Mouse (Mus musculus): Measurements from ENCODE around the gene Snx30. TPM values are rescaled to one million over a fixed set of nuclear protein-coding genes. Genes with fewer than 3 reads are reported as not detected.
A peak's percentile ranks its signal among the peaks of the same experiment; 100 is the strongest.

Gene Snx30
- polyA plus RNA-seq, 1 experiment from 2014 or later = 12.1 TPM

- Histone ChIP-seq H3K4me1 (ENCODE audit: control insufficient read depth, insufficient read depth, low read length) (peaks cover 8% of the 10 kb centered on the region; the same call in 1 of the 2 replicates), H3K36me3 (ENCODE audit: control insufficient read depth, insufficient read depth, low read length) (no peaks in the 10 kb centered on the region), H3K27me3 (ENCODE audit: control insufficient read depth, insufficient read depth, low read length) (no peaks in the 10 kb centered on the region), H3K9ac (ENCODE audit: low read depth, low read length) (no peak overlapping the region), H3K27ac (ENCODE audit: low read depth, low read length) (no peak overlapping the region), H3K4me2 (replicated peaks; ENCODE audit: low read depth, low read length) (no peak overlapping the region), H3K9me3 (ENCODE audit: control insufficient read depth, low read length) (0 out of 2 replicates have a peak, but pooled peaks cover 3% of the 10 kb centered on the region), H3K4me3 (ENCODE audit: low read length) (no peak overlapping the region)
- WGBS = 90% methylated on average over 5 of the region's 5 CpGs
- ATAC-seq (ENCODE audit: low FRiP score, low TSS enrichment) = no peak
Measured at GRCm38 (mm10) chr4:59847447-59847846, 41.8 kb downstream of the Snx30 start.

GRCm38 (mm10) chr4:59850181-59850580 lies 44.5 kb downstream of the Snx30 start:
- Histone ChIP-seq H3K4me1 (ENCODE audit: control insufficient read depth, insufficient read depth, low read length) (peaks cover under 1% of the 10 kb centered on the region; the same call in 1 of the 2 replicates), H3K9me3 (ENCODE audit: control insufficient read depth, low read length) (0 out of 2 replicates have a peak, but pooled peaks cover 3% of the 10 kb centered on the region), H3K27me3 (ENCODE audit: control insufficient read depth, insufficient read depth, low read length) (no peaks in the 10 kb centered on the region), H3K4me2 (replicated peaks; ENCODE audit: low read depth, low read length) (no peak overlapping the region), H3K4me3 (ENCODE audit: low read length) (no peak overlapping the region), H3K27ac (ENCODE audit: low read depth, low read length) (no peak overlapping the region), H3K36me3 (ENCODE audit: control insufficient read depth, insufficient read depth, low read length) (no peaks in the 10 kb centered on the region), H3K9ac (ENCODE audit: low read depth, low read length) (no peak overlapping the region)
- peak; percentile 51; the same call in 1 of the 2 replicates for ATAC-seq (ENCODE audit: low FRiP score, low TSS enrichment)
- 78% methylated on average over 2 of the region's 2 CpGs for WGBS

GRCm38 (mm10) chr4:59850886-59851623 lies 45.4 kb downstream of the Snx30 start:
- no peak for ATAC-seq (ENCODE audit: low FRiP score, low TSS enrichment)
- no peaks in the 10 kb centered on the region for H3K27me3 ChIP-seq (ENCODE audit: control insufficient read depth, insufficient read depth, low read length)
- no peak overlapping the region for H3K4me2 ChIP-seq (replicated peaks; ENCODE audit: low read depth, low read length)
- no peak overlapping the region for H3K27ac ChIP-seq (ENCODE audit: low read depth, low read length)
- no peaks in the 10 kb centered on the region for H3K36me3 ChIP-seq (ENCODE audit: control insufficient read depth, insufficient read depth, low read length)
- 94% methylated on average over 5 of the region's 5 CpGs for WGBS
- H3K9me3 ChIP-seq (ENCODE audit: control insufficient read depth, low read length) = 0 out of 2 replicates have a peak, but pooled peaks cover 2% of the 10 kb centered on the region
- H3K4me1 ChIP-seq (ENCODE audit: control insufficient read depth, insufficient read depth, low read length) = no peaks in the 10 kb centered on the region
- H3K9ac ChIP-seq (ENCODE audit: low read depth, low read length) = no peak overlapping the region
- no peak overlapping the region for H3K4me3 ChIP-seq (ENCODE audit: low read length)

- Histone ChIP-seq H3K9me3 (ENCODE audit: control insufficient read depth, low read length) (no peaks in the 10 kb centered on the region), H3K27ac (ENCODE audit: low read depth, low read length) (no peak overlapping the region), H3K4me3 (ENCODE audit: low read length) (no peak overlapping the region), H3K4me1 (ENCODE audit: control insufficient read depth, insufficient read depth, low read length) (no peaks in the 10 kb centered on the region), H3K4me2 (replicated peaks; ENCODE audit: low read depth, low read length) (no peak overlapping the region), H3K27me3 (ENCODE audit: control insufficient read depth, insufficient read depth, low read length) (no peaks in the 10 kb centered on the region), H3K9ac (ENCODE audit: low read depth, low read length) (no peak overlapping the region), H3K36me3 (ENCODE audit: control insufficient read depth, insufficient read depth, low read length) (no peaks in the 10 kb centered on the region)
- 88% methylated on average over 7 of the region's 7 CpGs for WGBS
- ATAC-seq (ENCODE audit: low FRiP score, low TSS enrichment) = no peak
Measured at GRCm38 (mm10) chr4:59853155-59853554, 47.5 kb downstream of the Snx30 start.

GRCm38 (mm10) chr4:59859693-59860425 lies 54.2 kb downstream of the Snx30 start:
- no peak overlapping the region for H3K4me2 ChIP-seq (replicated peaks; ENCODE audit: low read depth, low read length)
- WGBS = 52% methylated on average over 16 of the region's 16 CpGs
- no peaks in the 10 kb centered on the region for H3K4me1 ChIP-seq (ENCODE audit: control insufficient read depth, insufficient read depth, low read length)
- no peaks in the 10 kb centered on the region for H3K36me3 ChIP-seq (ENCODE audit: control insufficient read depth, insufficient read depth, low read length)
- H3K4me3 ChIP-seq (ENCODE audit: low read length) = no peak overlapping the region
- no peaks in the 10 kb centered on the region for H3K27me3 ChIP-seq (ENCODE audit: control insufficient read depth, insufficient read depth, low read length)
- H3K9me3 ChIP-seq (ENCODE audit: control insufficient read depth, low read length) = no peaks in the 10 kb centered on the region
- no peak overlapping the region for H3K27ac ChIP-seq (ENCODE audit: low read depth, low read length)
- H3K9ac ChIP-seq (ENCODE audit: low read depth, low read length) = no peak overlapping the region
- peak; percentile 80; the same call in 1 of the 2 replicates for ATAC-seq (ENCODE audit: low FRiP score, low TSS enrichment)

- no peak overlapping the region for H3K27ac ChIP-seq (ENCODE audit: low read depth, low read length)
Measured at GRCm38 (mm10) chr4:59860431-59860830, 54.8 kb downstream of the Snx30 start.

GRCm38 (mm10) chr4:59861871-59862270 lies 56.2 kb downstream of the Snx30 start:
- no peak for ATAC-seq (ENCODE audit: low FRiP score, low TSS enrichment)
- H3K9me3 ChIP-seq (ENCODE audit: control insufficient read depth, low read length) = no peaks in the 10 kb centered on the region
- WGBS = 57% methylated on average over 4 of the region's 4 CpGs

More at GRCm38 (mm10) chr4:59860431-59860830, 54.8 kb downstream of the Snx30 start:
- Histone ChIP-seq H3K36me3 (ENCODE audit: control insufficient read depth, insufficient read depth, low read length) (no peaks in the 10 kb centered on the region), H3K4me1 (ENCODE audit: control insufficient read depth, insufficient read depth, low read length) (no peaks in the 10 kb centered on the region), H3K9me3 (ENCODE audit: control insufficient read depth, low read length) (no peaks in the 10 kb centered on the region), H3K9ac (ENCODE audit: low read depth, low read length) (no peak overlapping the region), H3K27me3 (ENCODE audit: control insufficient read depth, insufficient read depth, low read length) (no peaks in the 10 kb centered on the region), H3K4me2 (replicated peaks; ENCODE audit: low read depth, low read length) (no peak overlapping the region), H3K4me3 (ENCODE audit: low read length) (no peak overlapping the region)
- 52% methylated on average over 2 of the region's 2 CpGs for WGBS
- ATAC-seq (ENCODE audit: low FRiP score, low TSS enrichment) = no peak

GRCm38 (mm10) chr4:59862335-59862734 lies 56.7 kb downstream of the Snx30 start:
- WGBS = 94% methylated on average over 1 of the region's 1 CpGs
- ATAC-seq (ENCODE audit: low FRiP score, low TSS enrichment) = no peak

More at GRCm38 (mm10) chr4:59861871-59862270, 56.2 kb downstream of the Snx30 start:
- Histone ChIP-seq H3K27ac (ENCODE audit: low read depth, low read length) (no peak overlapping the region), H3K4me2 (replicated peaks; ENCODE audit: low read depth, low read length) (no peak overlapping the region), H3K4me3 (ENCODE audit: low read length) (no peak overlapping the region), H3K4me1 (ENCODE audit: control insufficient read depth, insufficient read depth, low read length) (no peaks in the 10 kb centered on the region), H3K27me3 (ENCODE audit: control insufficient read depth, insufficient read depth, low read length) (no peaks in the 10 kb centered on the region), H3K9ac (ENCODE audit: low read depth, low read length) (no peak overlapping the region), H3K36me3 (ENCODE audit: control insufficient read depth, insufficient read depth, low read length) (no peaks in the 10 kb centered on the region)

GRCm38 (mm10) chr4:59863869-59864268 lies 58.2 kb downstream of the Snx30 start:
- Histone ChIP-seq H3K4me3 (ENCODE audit: low read length) (no peak overlapping the region), H3K9me3 (ENCODE audit: control insufficient read depth, low read length) (no peaks in the 10 kb centered on the region), H3K9ac (ENCODE audit: low read depth, low read length) (no peak overlapping the region), H3K27me3 (ENCODE audit: control insufficient read depth, insufficient read depth, low read length) (no peaks in the 10 kb centered on the region), H3K4me2 (replicated peaks; ENCODE audit: low read depth, low read length) (no peak overlapping the region), H3K27ac (ENCODE audit: low read depth, low read length) (no peak overlapping the region), H3K36me3 (ENCODE audit: control insufficient read depth, insufficient read depth, low read length) (no peaks in the 10 kb centered on the region), H3K4me1 (ENCODE audit: control insufficient read depth, insufficient read depth, low read length) (no peaks in the 10 kb centered on the region)
- ATAC-seq (ENCODE audit: low FRiP score, low TSS enrichment) = no peak
- WGBS = 76% methylated on average over 6 of the region's 6 CpGs

More at GRCm38 (mm10) chr4:59862335-59862734, 56.7 kb downstream of the Snx30 start:
- H3K9ac ChIP-seq (ENCODE audit: low read depth, low read length) = no peak overlapping the region
- H3K4me3 ChIP-seq (ENCODE audit: low read length) = no peak overlapping the region
- no peak overlapping the region for H3K27ac ChIP-seq (ENCODE audit: low read depth, low read length)
- H3K4me2 ChIP-seq (replicated peaks; ENCODE audit: low read depth, low read length) = no peak overlapping the region
- H3K9me3 ChIP-seq (ENCODE audit: control insufficient read depth, low read length) = no peaks in the 10 kb centered on the region
- H3K4me1 ChIP-seq (ENCODE audit: control insufficient read depth, insufficient read depth, low read length) = no peaks in the 10 kb centered on the region
- H3K36me3 ChIP-seq (ENCODE audit: control insufficient read depth, insufficient read depth, low read length) = no peaks in the 10 kb centered on the region
- H3K27me3 ChIP-seq (ENCODE audit: control insufficient read depth, insufficient read depth, low read length) = no peaks in the 10 kb centered on the region

Data from kidney, embryonic 14.5 days (tissue).